Mouse (Mus musculus): ENCODE results near the gene Prkag3. TPM values are rescaled to one million over a fixed set of nuclear protein-coding genes. Genes with fewer than 3 reads are reported as not detected.

Prkag3 gene
- polyA plus RNA-seq, 2 experiments, result not detected

DNA sequence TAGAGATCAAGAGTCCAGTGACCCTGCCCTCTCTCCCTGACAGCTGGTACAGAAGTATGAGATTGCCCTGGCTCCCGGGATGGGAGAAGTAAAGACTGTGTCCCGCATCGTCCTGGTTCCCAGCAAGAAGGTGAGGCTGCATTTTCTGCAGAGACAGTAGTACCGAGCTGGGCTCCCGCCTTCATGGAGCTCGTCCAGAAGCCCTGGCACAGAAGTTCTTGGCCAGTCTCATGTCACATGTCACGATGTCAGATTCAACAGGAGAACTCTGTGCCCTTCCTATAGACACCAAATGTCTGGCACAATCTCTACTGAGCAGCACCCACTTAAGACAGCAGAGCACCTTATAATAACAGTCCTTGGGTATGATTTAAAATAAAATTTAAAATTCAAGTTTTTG lies 11.5 kb downstream of the Prkag3 start:
- no peak overlapping the region for H3K27ac ChIP-seq
- no peaks in the 10 kb centered on the region for H3K27me3 ChIP-seq (ENCODE audit: control insufficient read depth, insufficient read depth, low read length)
- H3K4me1 ChIP-seq (replicated peaks; ENCODE audit: control insufficient read depth in 2 of 2, insufficient read depth in 2 of 2, low read length in 1 of 2), result no peaks in the 10 kb centered on the region
- TF ChIP-seq EP300 (IDR thresholded peaks at IDR 0.05; ENCODE audit: low read depth), result no peak
- TF ChIP-seq CTCF (IDR thresholded peaks at IDR 0.05; ENCODE audit: low read depth), result no peak
- no peak overlapping the region for H3K9ac ChIP-seq (replicated peaks)
- DNase-seq (ENCODE audit: low read depth in 3 of 3, low spot score in 3 of 3), result no peak
- no peak overlapping the region for H3K4me3 ChIP-seq (ENCODE audit: insufficient read depth in 1 of 2, low read depth in 2 of 2, low read length in 2 of 2)
- H3K9me3 ChIP-seq (ENCODE audit: control insufficient read depth, low read length), result no peaks in the 10 kb centered on the region
- ATAC-seq (ENCODE audit: insufficient read depth), result no peak
- H3K36me3 ChIP-seq (replicated peaks; ENCODE audit: control insufficient read depth, insufficient read depth, low read depth), result no peaks in the 10 kb centered on the region
- no peak overlapping the region for H3K4me2 ChIP-seq (ENCODE audit: low read depth)
- 66% methylated on average over 7 of the region's 7 CpGs for WGBS (ENCODE audit: insufficient replicate concordance)

DNA sequence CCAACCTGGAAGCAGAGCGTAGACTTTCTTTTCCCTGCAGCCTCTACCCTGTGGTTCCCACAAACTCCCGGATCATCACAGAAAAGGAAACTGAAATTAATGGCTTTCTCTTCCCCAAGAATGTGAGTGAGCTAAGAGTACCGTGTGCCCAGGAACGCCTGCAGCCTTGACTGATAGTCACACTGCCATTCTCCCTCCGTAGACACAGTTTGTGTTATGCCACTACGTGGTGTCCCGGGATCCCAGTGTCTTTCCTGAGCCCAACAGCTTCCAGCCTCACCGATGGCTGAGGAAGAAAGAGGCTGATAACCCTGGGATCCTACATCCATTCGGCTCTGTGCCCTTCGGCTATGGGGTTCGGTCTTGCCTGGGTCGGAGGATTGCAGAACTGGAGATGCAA lies 12.0 kb downstream of the Prkag3 start:
- ATAC-seq (ENCODE audit: insufficient read depth), result no peak
- TF ChIP-seq EP300 (IDR thresholded peaks at IDR 0.05; ENCODE audit: low read depth), result no peak
- no peak for TF ChIP-seq CTCF (IDR thresholded peaks at IDR 0.05; ENCODE audit: low read depth)
- Histone ChIP-seq H3K36me3 (replicated peaks; ENCODE audit: control insufficient read depth, insufficient read depth, low read depth) (no peaks in the 10 kb centered on the region), H3K4me1 (replicated peaks; ENCODE audit: control insufficient read depth in 2 of 2, insufficient read depth in 2 of 2, low read length in 1 of 2) (no peaks in the 10 kb centered on the region), H3K27ac (no peak overlapping the region), H3K9ac (replicated peaks) (no peak overlapping the region), H3K27me3 (ENCODE audit: control insufficient read depth, insufficient read depth, low read length) (no peaks in the 10 kb centered on the region), H3K4me3 (ENCODE audit: insufficient read depth in 1 of 2, low read depth in 2 of 2, low read length in 2 of 2) (no peak overlapping the region), H3K9me3 (ENCODE audit: control insufficient read depth, low read length) (no peaks in the 10 kb centered on the region), H3K4me2 (ENCODE audit: low read depth) (no peak overlapping the region)
- 70% methylated on average over 12 of the region's 12 CpGs for WGBS (ENCODE audit: insufficient replicate concordance)
- DNase-seq (ENCODE audit: low read depth in 3 of 3, low spot score in 3 of 3), result no peak

GRCm38 (mm10) chr1:74728446-74728845 lies 20.6 kb downstream of the Prkag3 start:
- WGBS (ENCODE audit: insufficient replicate concordance), result 48% methylated on average over 8 of the region's 8 CpGs
- no peak for ATAC-seq (ENCODE audit: insufficient read depth)

DNA sequence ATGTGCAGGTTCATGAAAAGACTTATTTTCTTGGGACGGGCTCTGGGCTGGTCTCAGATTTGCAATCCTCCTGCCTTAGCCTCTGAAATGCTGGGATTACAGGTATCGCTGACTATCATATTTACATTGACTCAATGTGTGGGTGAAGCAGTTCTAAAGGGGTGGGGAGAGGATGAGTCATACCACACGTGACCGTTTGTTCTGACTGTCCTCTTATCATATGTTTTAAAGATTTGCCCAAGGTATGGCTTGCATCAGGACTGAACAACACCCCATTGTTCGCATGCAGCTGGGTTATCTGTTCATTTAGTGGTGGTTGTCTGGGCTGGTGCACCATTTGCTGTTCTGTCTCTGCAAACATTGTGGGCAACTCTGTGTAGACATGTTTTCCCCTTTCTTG lies 22.3 kb downstream of the Prkag3 start:
- Histone ChIP-seq H3K27ac (no peak overlapping the region), H3K4me2 (ENCODE audit: low read depth) (no peak overlapping the region), H3K4me3 (ENCODE audit: insufficient read depth in 1 of 2, low read depth in 2 of 2, low read length in 2 of 2) (no peak overlapping the region), H3K4me1 (replicated peaks; ENCODE audit: control insufficient read depth in 2 of 2, insufficient read depth in 2 of 2, low read length in 1 of 2) (peaks cover 0 to under 1% of the 10 kb centered on the region in 2 experiments; a peak in 1 of 4 replicates), H3K9ac (replicated peaks) (no peak overlapping the region), H3K9me3 (ENCODE audit: control insufficient read depth, low read length) (no peaks in the 10 kb centered on the region), H3K27me3 (ENCODE audit: control insufficient read depth, insufficient read depth, low read length) (no peaks in the 10 kb centered on the region), H3K36me3 (replicated peaks; ENCODE audit: control insufficient read depth, insufficient read depth, low read depth) (no peaks in the 10 kb centered on the region)
- ATAC-seq (ENCODE audit: insufficient read depth) (no peak), DNase-seq (ENCODE audit: low read depth in 3 of 3, low spot score in 3 of 3) (peak in 1 of 3 experiments; percentile 10)
- no peak for TF ChIP-seq CTCF (IDR thresholded peaks at IDR 0.05; ENCODE audit: low read depth)
- no peak for TF ChIP-seq EP300 (IDR thresholded peaks at IDR 0.05; ENCODE audit: low read depth)
- 42% methylated on average over 5 of the region's 5 CpGs for WGBS (ENCODE audit: insufficient replicate concordance)

More at GRCm38 (mm10) chr1:74728446-74728845, 20.6 kb downstream of the Prkag3 start:
- no peaks in the 10 kb centered on the region for H3K9me3 ChIP-seq (ENCODE audit: control insufficient read depth, low read length)
- no peaks in the 10 kb centered on the region for H3K27me3 ChIP-seq (ENCODE audit: control insufficient read depth, insufficient read depth, low read length)
- H3K27ac ChIP-seq, result no peak overlapping the region
- no peak overlapping the region for H3K9ac ChIP-seq (replicated peaks)
- H3K4me1 ChIP-seq (replicated peaks; ENCODE audit: control insufficient read depth in 2 of 2, insufficient read depth in 2 of 2, low read length in 1 of 2), result no peaks in the 10 kb centered on the region
- H3K36me3 ChIP-seq (replicated peaks; ENCODE audit: control insufficient read depth, insufficient read depth, low read depth), result no peaks in the 10 kb centered on the region
- H3K4me2 ChIP-seq (ENCODE audit: low read depth), result no peak overlapping the region
- DNase-seq (ENCODE audit: low read depth in 3 of 3, low spot score in 3 of 3), result no peak
- TF ChIP-seq EP300 (IDR thresholded peaks at IDR 0.05; ENCODE audit: low read depth), result no peak
- no peak for TF ChIP-seq CTCF (IDR thresholded peaks at IDR 0.05; ENCODE audit: low read depth)
- H3K4me3 ChIP-seq (ENCODE audit: insufficient read depth in 1 of 2, low read depth in 2 of 2, low read length in 2 of 2), result no peak overlapping the region

DNA sequence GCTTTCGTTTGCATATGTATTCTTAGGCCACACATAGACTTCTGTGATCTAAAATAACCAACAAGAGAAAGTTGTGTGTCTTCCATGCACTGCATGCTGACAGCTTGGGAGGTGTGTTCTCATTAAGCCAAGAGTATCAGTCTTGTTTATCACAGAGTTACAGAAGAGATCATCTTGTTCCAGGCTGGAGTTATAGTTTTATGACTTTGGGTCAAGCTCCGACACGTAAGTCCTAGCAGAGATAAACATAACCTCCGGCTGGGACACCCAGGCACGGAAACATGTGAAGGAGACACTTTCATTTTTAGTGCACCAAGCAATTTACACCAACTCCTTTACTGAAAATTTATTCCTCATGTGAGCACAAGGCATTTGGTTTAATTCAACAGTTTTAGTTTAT lies 22.9 kb downstream of the Prkag3 start:
- no peak for ATAC-seq (ENCODE audit: insufficient read depth)
- no peak overlapping the region for H3K4me3 ChIP-seq (ENCODE audit: insufficient read depth in 1 of 2, low read depth in 2 of 2, low read length in 2 of 2)
- H3K9me3 ChIP-seq (ENCODE audit: control insufficient read depth, low read length), result no peaks in the 10 kb centered on the region
- TF ChIP-seq CTCF (IDR thresholded peaks at IDR 0.05; ENCODE audit: low read depth), result no peak
- TF ChIP-seq EP300 (IDR thresholded peaks at IDR 0.05; ENCODE audit: low read depth), result no peak
- 55% methylated on average over 5 of the region's 5 CpGs for WGBS (ENCODE audit: insufficient replicate concordance)
- no peaks in the 10 kb centered on the region for H3K36me3 ChIP-seq (replicated peaks; ENCODE audit: control insufficient read depth, insufficient read depth, low read depth)
- no peak overlapping the region for H3K9ac ChIP-seq (replicated peaks)
- H3K27ac ChIP-seq, result no peak overlapping the region
- peaks cover 0 to 3% of the 10 kb centered on the region in 2 experiments; a peak in 1 of 4 replicates for H3K4me1 ChIP-seq (replicated peaks; ENCODE audit: control insufficient read depth in 2 of 2, insufficient read depth in 2 of 2, low read length in 1 of 2)
- no peaks in the 10 kb centered on the region for H3K27me3 ChIP-seq (ENCODE audit: control insufficient read depth, insufficient read depth, low read length)
- no peak for DNase-seq (ENCODE audit: low read depth in 3 of 3, low spot score in 3 of 3)
- H3K4me2 ChIP-seq (ENCODE audit: low read depth), result no peak overlapping the region
